Mouse (Mus musculus) testis, adult 2 months (tissue): ENCODE measurements around the gene Dffa.

Experiments
- CTCF ChIP-seq: fragments of 200-500 bp; IDR thresholded peaks from 2 replicates; pipeline ENCODE4 v1.5.1; 2012; ENCODE audit warnings: low read depth, mild to moderate bottlenecking, inconsistent platforms, low read length, moderate library complexity; ENCODE audit not compliant: control insufficient read depth, insufficient read depth, insufficient replicate concordance
- POLR2A ChIP-seq: fragments of 200-500 bp; IDR thresholded peaks from 2 replicates; pipeline ENCODE4 v1.6.1; 2012; ENCODE audit warnings: low read depth, mild to moderate bottlenecking, inconsistent platforms, low read length, moderate library complexity; ENCODE audit not compliant: control insufficient read depth

DNA sequence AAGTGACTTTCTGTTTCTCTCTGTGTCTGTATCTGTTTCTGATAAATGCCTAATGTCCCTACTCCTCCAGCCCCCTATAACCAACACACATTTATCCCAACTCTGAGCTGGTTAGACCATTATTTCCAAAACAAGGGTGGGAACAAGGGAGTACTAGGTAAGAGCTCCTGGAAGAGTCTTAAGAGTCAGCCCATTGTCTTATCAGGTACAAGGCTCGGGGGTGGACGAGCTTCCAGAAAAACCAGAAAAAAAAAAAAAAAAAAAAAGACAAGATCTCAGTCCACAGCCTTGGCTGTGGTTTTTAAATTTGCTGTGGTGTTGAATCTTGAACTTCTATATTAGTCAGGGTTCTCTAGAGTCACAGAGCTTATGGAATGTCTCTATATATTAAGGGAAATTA lies 64.1 kb downstream of the Dffa start:
- TF ChIP-seq CTCF: no peak
- TF ChIP-seq POLR2A: no peak
